Mouse (Mus musculus) brain, embryonic 14.5 days (tissue): Measurements from ENCODE around the gene Elovl5. TPM values are rescaled to one million over a fixed set of nuclear protein-coding genes. Genes with fewer than 3 reads are reported as not detected.

ENCODE experiments used
- DNase-seq: peaks from one replicate; pipeline ENCODE4 v3.0.0-alpha.2; 2011; ENCODE audit warnings: low read depth
- CTCF ChIP-seq: fragments of 200-500 bp; IDR thresholded peaks from 2 replicates; pipeline ENCODE4 v1.5.1; 2012; ENCODE audit warnings: inconsistent platforms, mild to moderate bottlenecking, moderate library complexity, borderline replicate concordance; ENCODE audit not compliant: insufficient read depth, insufficient read length; ENCODE audit errors: extremely low read depth
- POLR2A ChIP-seq: fragments of 200-500 bp; IDR thresholded peaks from 2 replicates; pipeline ENCODE4 v1.6.1; 2012; ENCODE audit warnings: mild to moderate bottlenecking, inconsistent platforms, borderline replicate concordance; ENCODE audit not compliant: poor library complexity, insufficient read depth, insufficient read length, severe bottlenecking; ENCODE audit errors: extremely low read depth
- polyA plus RNA-seq: library from polyadenylated mRNA; depleted of rRNA; stranded (reverse); fragments of >200 nt; gene quantifications from 2 replicates; pipeline ENCODE4 v1.2.3, GENCODE M21; 2012; rRNA removed

Elovl5 gene
- 60.7 and 61.5 TPM in 2 replicates for polyA plus RNA-seq

DNA sequence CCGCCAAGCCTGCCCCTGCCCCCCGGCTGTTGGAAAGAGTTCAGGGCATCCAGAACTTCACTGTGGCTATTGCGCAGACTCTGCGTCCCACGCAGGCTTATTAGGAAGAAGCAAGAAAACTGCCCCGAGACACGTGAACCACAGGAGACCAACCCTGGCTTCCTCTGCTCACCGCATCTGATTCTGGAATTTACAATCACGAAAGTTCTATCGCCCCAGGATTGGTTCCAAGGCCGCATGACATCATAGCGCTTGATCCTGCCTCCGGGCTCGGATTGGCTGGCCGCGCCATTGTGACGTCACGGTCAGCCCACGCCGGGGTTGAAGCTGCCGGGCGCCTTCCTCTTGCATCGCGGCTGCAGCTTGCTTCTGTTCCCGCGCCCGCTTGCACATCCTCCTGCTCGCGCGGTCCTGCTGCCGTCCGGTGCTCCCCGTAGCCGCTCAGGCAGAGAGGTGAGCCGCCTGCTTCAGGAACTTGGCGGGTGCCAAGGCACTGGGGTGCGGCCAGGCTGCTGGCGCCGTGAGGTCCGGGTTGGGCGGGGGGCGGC, at the start of gene Elovl5:
Gene Elovl5, plus strand, starts transcription at position 291 of the 548 bp plus-strand sequence.
- no peak for TF ChIP-seq CTCF
- TF ChIP-seq POLR2A: no peak; the same call in 1 of the 2 replicates
- DNase-seq: peak; percentile 99

DNA sequence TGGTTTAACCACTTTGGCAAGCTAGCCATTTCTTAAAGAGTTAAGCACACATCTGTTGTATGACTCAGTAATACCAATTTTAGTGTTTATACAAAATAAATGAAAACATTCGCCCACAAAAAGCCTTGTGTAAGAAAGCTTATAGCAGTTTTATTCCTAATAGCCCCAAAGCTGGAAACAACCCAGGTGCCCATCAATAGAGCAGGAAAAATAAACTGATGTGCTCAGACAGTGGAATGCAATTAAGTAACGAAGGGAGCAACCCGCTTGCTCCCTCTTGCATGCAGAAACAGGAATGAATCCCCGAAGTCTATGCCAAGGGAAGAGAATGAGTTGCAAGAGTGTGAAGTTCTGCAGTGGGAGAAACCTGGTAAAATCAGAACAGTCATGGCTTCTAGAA, 25.7 kb upstream of the Elovl5 start:
- DNase-seq: peak; percentile 14
- TF ChIP-seq CTCF: no peak
- no peak for TF ChIP-seq POLR2A

GRCm38 (mm10) chr9:77898551-77898950, 18.6 kb upstream of the Elovl5 start:
- no peak for TF ChIP-seq POLR2A
- no peak for TF ChIP-seq CTCF
- peak; percentile 59 for DNase-seq

DNA sequence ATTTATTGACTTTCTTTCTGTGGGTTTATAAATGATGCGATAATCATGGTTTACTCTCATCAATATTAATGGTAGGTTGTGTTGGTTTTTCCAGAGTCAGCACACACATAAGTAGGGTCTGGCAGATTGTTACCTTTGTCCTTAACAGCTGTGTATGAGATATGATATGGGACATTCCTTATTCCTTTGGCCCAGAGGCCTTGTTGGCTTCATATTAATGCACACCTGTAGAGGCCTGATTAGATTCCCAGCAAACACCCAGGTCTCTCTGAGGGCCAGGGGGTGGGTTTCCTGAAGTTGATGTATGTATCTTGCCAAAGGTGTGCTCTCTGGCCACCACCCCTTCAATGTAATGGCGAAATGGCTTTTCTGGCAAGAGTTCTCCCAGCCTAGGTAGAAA, 13.0 kb upstream of the Elovl5 start:
- TF ChIP-seq CTCF (no peak), POLR2A (no peak)
- no peak for DNase-seq

DNA sequence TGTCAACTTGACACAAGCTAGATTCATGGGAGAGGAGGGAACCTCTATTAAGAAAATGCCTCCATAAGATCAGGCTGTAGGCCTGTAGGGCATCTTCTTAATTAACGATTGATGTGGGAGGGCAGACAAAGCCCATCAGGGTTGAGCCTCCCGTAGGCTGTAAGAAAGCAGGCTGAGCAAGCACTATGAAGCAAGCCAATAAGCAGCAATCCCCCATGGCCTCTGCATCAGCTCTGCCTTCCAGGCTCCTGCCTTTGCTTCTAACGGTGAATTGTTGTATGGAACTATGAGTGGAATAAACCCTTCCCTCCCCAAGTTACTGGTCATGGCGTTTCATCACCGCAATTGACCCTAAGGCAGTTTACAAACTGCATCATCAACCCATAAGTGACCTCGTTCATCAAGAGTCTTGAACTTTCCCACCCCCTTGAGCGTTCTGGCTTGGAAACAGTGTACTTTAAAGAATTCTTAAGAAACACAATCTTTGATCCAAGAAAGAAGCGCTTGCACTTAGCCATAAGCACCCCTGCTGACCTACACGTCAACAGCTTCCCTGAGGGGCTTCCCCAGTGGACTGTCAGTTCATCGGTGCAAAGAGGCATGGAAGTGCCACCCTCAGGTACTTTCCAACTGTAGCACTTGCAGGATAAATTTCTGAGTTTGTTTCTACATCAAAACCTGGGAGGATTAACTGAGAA, 7.4 kb upstream of the Elovl5 start:
- peak; percentile 40 for DNase-seq
- TF ChIP-seq CTCF (no peak), POLR2A (no peak)

DNA sequence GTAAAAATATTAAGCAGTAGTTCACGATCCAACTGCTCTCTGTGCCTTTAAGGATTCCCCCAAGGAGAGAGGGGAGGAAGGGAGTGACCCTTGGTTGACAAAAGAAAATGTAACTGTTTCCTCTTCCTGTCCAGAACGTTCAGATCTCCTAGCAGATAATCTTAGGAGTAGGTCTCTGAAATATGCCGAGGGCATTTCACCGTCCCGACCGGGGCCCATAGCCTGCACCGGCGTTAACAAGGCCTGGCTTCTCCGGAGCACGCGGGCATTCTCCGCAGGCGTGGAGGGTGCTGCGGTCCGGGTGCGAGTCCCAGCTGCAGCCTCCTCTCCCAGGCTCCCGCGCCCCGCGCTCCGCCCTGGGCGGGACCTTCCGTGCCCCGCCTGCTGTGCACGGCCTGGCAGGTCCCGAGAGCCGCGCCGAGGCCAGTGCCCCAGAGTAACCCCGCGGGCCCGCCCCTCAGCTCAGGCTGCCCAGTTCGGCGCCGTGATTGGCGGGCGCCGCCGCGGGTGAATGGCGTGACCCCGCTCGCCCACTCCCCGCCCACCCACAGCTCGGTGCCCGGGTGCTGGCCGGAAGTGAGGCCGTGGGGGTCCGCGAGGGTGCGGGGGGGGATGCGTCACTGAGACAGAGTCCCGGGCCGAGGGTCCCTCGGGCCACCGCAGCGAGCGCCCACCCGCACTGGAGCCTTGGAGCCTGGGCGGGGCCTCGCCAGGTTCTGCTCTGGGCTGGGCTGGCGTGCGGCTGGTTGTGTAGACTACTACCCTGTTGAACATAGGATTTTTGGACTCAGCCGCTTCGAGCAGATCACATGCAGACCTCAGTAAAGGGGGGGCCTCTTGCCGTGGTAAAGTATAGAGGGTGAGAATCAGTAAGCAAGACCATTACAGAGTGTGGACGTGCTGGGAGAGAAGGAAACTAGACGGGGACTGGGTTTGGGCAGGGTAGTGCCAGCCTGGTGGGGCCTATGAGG, 6.6 kb upstream of the Elovl5 start:
- TF ChIP-seq CTCF (no peak), POLR2A (peak; percentile 61)

GRCm38 (mm10) chr9:77911508-77912229, 5.5 kb upstream of the Elovl5 start:
- peak; percentile 27 for DNase-seq
- no peak for TF ChIP-seq POLR2A
- no peak for TF ChIP-seq CTCF

More for the DNA sequence above, 6.6 kb upstream of the Elovl5 start:
- peak; percentile 91 for DNase-seq

DNA sequence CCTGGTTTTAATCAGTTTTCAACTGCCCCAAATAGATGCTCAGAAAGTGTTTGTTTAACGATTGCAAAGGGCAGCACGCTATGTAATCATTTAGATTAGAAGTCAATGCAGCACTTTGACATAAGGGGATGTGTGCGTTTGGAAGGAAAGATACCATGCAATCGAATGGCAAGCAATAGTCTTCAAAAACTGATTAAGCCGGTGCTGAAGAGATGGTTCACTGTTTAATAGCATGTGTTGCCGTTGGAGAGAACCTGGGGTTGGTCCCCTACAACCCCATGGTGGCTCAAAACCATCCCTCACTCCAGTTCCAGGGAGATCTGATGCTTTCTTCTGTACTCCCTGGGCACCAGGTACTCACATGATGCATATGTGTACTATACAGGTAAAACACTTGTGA, 4.9 kb upstream of the Elovl5 start:
- DNase-seq: no peak
- TF ChIP-seq POLR2A: no peak
- TF ChIP-seq CTCF: no peak

GRCm38 (mm10) chr9:77914616-77915015, 2.5 kb upstream of the Elovl5 start:
- no peak for DNase-seq
- TF ChIP-seq POLR2A (no peak), CTCF (no peak)

- TF ChIP-seq CTCF: no peak
- no peak for DNase-seq
These were observed 1.4 kb upstream of the Elovl5 start for GRCm38 (mm10) chr9:77915791-77916190.

GRCm38 (mm10) chr9:77917622-77918131, 513 bp downstream of the Elovl5 start:
- TF ChIP-seq CTCF: no peak
- no peak for TF ChIP-seq POLR2A
- peak; percentile 59 for DNase-seq

DNA sequence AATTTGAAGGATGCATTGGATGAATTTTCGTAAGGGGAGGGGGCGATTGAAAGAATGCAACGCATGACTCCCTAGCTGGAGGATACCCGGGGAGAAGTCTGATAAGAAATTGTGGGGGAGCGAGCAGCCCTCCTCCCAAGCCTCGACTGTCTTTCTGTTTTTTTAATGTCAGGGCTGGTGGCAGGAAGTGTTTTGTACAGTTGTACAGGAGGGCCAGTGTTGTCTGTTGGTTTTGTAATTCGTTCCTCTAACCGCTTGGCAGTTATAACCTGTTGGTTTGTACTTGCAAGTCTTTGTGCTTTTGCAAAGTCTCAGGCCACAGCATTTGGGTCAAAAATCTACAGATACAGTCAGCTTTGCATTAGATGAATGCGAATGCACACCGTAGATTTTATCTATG, 1.0 kb downstream of the Elovl5 start:
- DNase-seq: peak; percentile 24
- no peak for TF ChIP-seq CTCF

DNA sequence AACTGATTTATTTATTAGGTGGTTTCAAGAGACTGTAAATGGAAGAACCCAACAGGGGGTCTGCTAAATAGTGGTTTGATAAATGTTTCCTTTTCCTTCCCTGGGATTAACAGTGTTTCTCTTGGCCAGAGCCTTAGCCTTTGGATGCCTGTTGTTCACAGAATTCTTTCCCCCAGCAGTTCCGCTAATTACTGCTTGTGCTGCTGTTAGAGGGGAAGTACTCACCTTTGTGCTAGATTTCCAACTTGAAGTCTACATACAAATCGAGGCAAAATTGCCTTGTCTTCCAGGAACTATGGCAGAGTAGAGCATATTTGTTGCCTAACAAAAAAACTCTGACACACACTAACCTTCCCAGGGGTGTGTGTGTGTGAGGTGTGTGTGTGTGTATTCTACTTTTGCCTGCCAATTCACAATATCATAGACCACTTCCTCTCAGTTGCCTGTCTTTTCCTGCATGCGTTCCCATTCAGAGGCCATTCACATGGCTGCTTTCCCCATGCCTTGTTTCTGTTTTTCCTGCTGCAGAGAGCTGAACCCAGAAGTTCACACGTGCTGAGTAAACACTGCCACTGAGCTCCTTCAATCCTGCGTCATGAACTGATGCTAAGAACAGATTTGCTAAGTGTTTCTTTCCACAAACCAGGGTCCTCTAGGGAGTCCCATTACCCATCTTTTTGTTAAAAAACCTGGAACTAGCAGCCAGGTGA, 2.0 kb downstream of the Elovl5 start:
- no peak for DNase-seq
- TF ChIP-seq POLR2A (no peak), CTCF (no peak)
